Mouse (Mus musculus) lung, adult 2 months (tissue): ENCODE measurements around the gene AC170998.1.

Experiments used
- CTCF ChIP-seq: fragments of 200-500 bp; IDR thresholded peaks from 2 replicates; pipeline ENCODE4 v1.5.1; 2011; ENCODE audit warnings: mild to moderate bottlenecking, low read length, control low read depth; ENCODE audit not compliant: insufficient read depth
- POLR2A ChIP-seq: fragments of 200-500 bp; IDR thresholded peaks from 2 replicates; pipeline ENCODE4 v1.6.1; 2011; ENCODE audit warnings: low read depth, mild to moderate bottlenecking, control low read depth, low read length, borderline replicate concordance; ENCODE audit errors: extremely low read depth

DNA sequence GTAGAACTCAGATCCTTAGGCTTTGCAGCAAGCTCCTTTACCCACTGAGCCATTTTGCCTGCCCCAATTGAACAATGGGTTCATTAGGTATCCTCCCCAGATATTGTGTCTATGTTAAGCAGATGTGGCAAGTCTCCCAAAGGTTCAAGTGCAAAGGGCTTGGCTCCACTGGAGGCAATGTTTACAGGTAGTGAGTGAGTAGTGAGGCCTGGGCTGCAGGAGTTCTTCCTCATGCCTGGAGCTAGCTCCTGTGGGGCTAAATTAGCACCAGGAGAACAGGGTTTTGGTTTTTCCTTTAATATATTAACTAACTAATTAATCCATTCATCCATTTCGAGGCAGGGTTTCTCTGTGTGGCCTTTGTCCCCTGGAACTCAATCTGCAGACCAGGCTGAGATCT, 42.3 kb upstream of the AC170998.1 start:
- TF ChIP-seq CTCF = no peak
- TF ChIP-seq POLR2A = no peak
